ENCODE assay signal across 8 mouse cellular contexts in genomic region chr2:71786591-71787155, GRCm38 (mm10). TPM values are rescaled to one million over a fixed set of nuclear protein-coding genes. Genes with fewer than 3 reads are reported as not detected.
DNase-seq lines count a peak whose midpoint lies in the region; ATAC-seq and TF ChIP-seq lines count a peak whose summit lies in the region.

No protein-coding gene starts in this region.

- no peaks in the 10 kb centered on the region for H3K27me3 ChIP-seq in forebrain, embryonic 15.5 days
- H3K27me3 ChIP-seq in lung, postnatal 0 days (replicated peaks; ENCODE audit: insufficient read depth, low read length): no peaks in the 10 kb centered on the region

- WGBS in forebrain, embryonic 15.5 days: under 1% methylated on average over 57 of the region's 61 CpGs
- WGBS in lung, postnatal 0 days: under 1% methylated on average over 32 of the region's 61 CpGs
- WGBS in olfactory bulb, adult 2 months: 2% methylated on average over 61 of the region's 61 CpGs

- H3K4me3 ChIP-seq in forebrain, embryonic 15.5 days: peak overlapping the region; percentile 87
- H3K4me3 ChIP-seq in lung, postnatal 0 days (ENCODE audit: low read depth, low read length): peak overlapping the region; percentile 77
- peak overlapping the region; percentile 64 for H3K4me3 ChIP-seq in olfactory bulb, adult 2 months (ENCODE audit: insufficient read depth, low read depth, low read length)

- peak; percentile 84 for ATAC-seq in forebrain, embryonic 15.5 days (replicated peaks)
- peak; percentile 96 for ATAC-seq in lung, postnatal 0 days

- peak overlapping the region; percentile 77 for H3K27ac ChIP-seq in forebrain, embryonic 15.5 days (replicated peaks)
- peak overlapping the region; percentile 92 for H3K27ac ChIP-seq in lung, postnatal 0 days (ENCODE audit: low read length)
- H3K27ac ChIP-seq in olfactory bulb, adult 2 months (ENCODE audit: insufficient read depth, low read depth, low read length): 0 out of 2 replicates have a peak overlapping the region, but pooled peaks have one; percentile 16

- peaks cover 23% of the 10 kb centered on the region for H3K4me1 ChIP-seq in forebrain, embryonic 15.5 days
- no peaks in the 10 kb centered on the region; the same call in 1 of the 2 replicates for H3K4me1 ChIP-seq in lung, postnatal 0 days (ENCODE audit: insufficient read depth, low read depth, low read length)
- H3K4me1 ChIP-seq in olfactory bulb, adult 2 months (ENCODE audit: control insufficient read depth, insufficient read depth, low read length): peaks cover 7% of the 10 kb centered on the region; the same call in 1 of the 2 replicates

- no peak for TF ChIP-seq EP300 in lung, postnatal 0 days (IDR thresholded peaks at IDR 0.05)

- TF ChIP-seq POLR2A in olfactory bulb, adult 2 months (IDR thresholded peaks at IDR 0.05; ENCODE audit: insufficient read depth, low read depth, low read length): no peak

- peak overlapping the region; percentile 83 for H3K9ac ChIP-seq in forebrain, embryonic 15.5 days (replicated peaks)
- peak overlapping the region; percentile 80 for H3K9ac ChIP-seq in lung, postnatal 0 days (replicated peaks; ENCODE audit: low read depth)

- peak overlapping the region; percentile 95 for H3K4me2 ChIP-seq in forebrain, embryonic 15.5 days (replicated peaks)
- peak overlapping the region; percentile 93 for H3K4me2 ChIP-seq in lung, postnatal 0 days (replicated peaks; ENCODE audit: low read depth, low read length)

- peak; percentile 74 for DNase-seq in NIH3T3 (ENCODE audit: low read depth)
- DNase-seq in cerebellum, adult 18-20 months: peak; percentile 46 to 69
- peak; percentile 73 for DNase-seq in heart, postnatal 4 days
- DNase-seq in layer of hippocampus, adult 9-11 months: peak; percentile 11
- peak; percentile 91 for DNase-seq in lung, postnatal 0 days (ENCODE audit: low spot score)
- DNase-seq in thymus, postnatal 0 days (ENCODE audit: low spot score): peak; percentile 90

- TF ChIP-seq CTCF in lung, postnatal 0 days (IDR thresholded peaks at IDR 0.05): no peak
- TF ChIP-seq CTCF in olfactory bulb, adult 2 months (IDR thresholded peaks at IDR 0.05; ENCODE audit: insufficient read depth, low read depth, low read length): no peak

- no peaks in the 10 kb centered on the region for H3K36me3 ChIP-seq in forebrain, embryonic 15.5 days
- no peaks in the 10 kb centered on the region for H3K36me3 ChIP-seq in lung, postnatal 0 days (ENCODE audit: insufficient read depth, low read length)

- no peaks in the 10 kb centered on the region for H3K9me3 ChIP-seq in forebrain, embryonic 15.5 days
- H3K9me3 ChIP-seq in lung, postnatal 0 days (ENCODE audit: low read length): no peaks in the 10 kb centered on the region

RNA-seq across cellular contexts. Expression of gene Itga6, which starts 41.3 kb away (rescaled TPM):
- polyA plus RNA-seq in forebrain, embryonic 15.5 days (2015; fragmentation: Nextera tagmentation; extraction: Ambion mirVana): 25.7 TPM in 2 replicates
- 100 to 1,000 TPM; 104 to 114 TPM for total RNA-seq in heart, postnatal 4 days (2021)
- 78.2 and 79.1 TPM in 2 replicates for polyA plus RNA-seq in lung, postnatal 0 days (2015; fragmentation: Nextera tagmentation; extraction: Ambion mirVana)
- 258 TPM in 1 of 2 replicates, not detected in the other for polyA plus RNA-seq in olfactory bulb, adult 2 months (2012; ENCODE audit: insufficient read depth, insufficient read length, low replicate concordance, missing spikeins)
- polyA plus RNA-seq in thymus, postnatal 0 days (2015; fragmentation: Nextera tagmentation; extraction: Ambion mirVana): 34.9 and 37.8 TPM in 2 replicates

Comparison
In these comparisons a context has a peak if more than half of its experiments do, and no peak if none do; other contexts are left out.
1. Peak in every context shown above with its lines: DNase-seq, ATAC-seq, H3K4me3 ChIP-seq and H3K27ac ChIP-seq.
2. DNase-seq: peak in every context shown above with its lines; median percentile 91 in lung, postnatal 0 days; 90 in thymus, postnatal 0 days; 74 in NIH3T3; 73 in heart, postnatal 4 days; 58 in cerebellum, adult 18-20 months; 11 in layer of hippocampus, adult 9-11 months.
3. H3K27ac ChIP-seq: peak in every context shown above with its lines; median percentile 92 in lung, postnatal 0 days; 77 in forebrain, embryonic 15.5 days; 16 in olfactory bulb, adult 2 months.